Mouse (Mus musculus) myocyte (in vitro differentiated cells): ENCODE data around the gene Rce1.

Source experiments
- E2F4 ChIP-seq: IDR thresholded peaks from one replicate; pipeline ENCODE4 v1.6.1; 2011; ENCODE audit warnings: mild to moderate bottlenecking, control low read depth, moderate library complexity; ENCODE audit not compliant: insufficient read depth
- MYOD1 ChIP-seq, 3 experiments: IDR thresholded peaks; one replicate each; pipeline ENCODE4 v1.6.1; 2011; ENCODE audit warnings: control low read depth in 2 of 3, low read depth in 2 of 3, mild to moderate bottlenecking in 2 of 3, moderate library complexity in 1 of 3; ENCODE audit not compliant: insufficient read length in 2 of 3, control insufficient read depth in 1 of 3
- MYOG ChIP-seq, 3 experiments: IDR thresholded peaks; one replicate each; pipeline ENCODE4 v1.6.1; 2011; ENCODE audit warnings: control low read depth in 2 of 3, low read depth in 2 of 3, mild to moderate bottlenecking in 2 of 3; ENCODE audit not compliant: insufficient read length in 2 of 3, control insufficient read depth in 1 of 3, insufficient read depth in 1 of 3
- POLR2A ChIP-seq: IDR thresholded peaks from one replicate; pipeline ENCODE4 v1.6.1; 2011; ENCODE audit warnings: low read depth, mild to moderate bottlenecking, control low read depth, moderate library complexity; ENCODE audit not compliant: insufficient read length
- POLR2AphosphoS2 ChIP-seq: IDR thresholded peaks from one replicate; pipeline ENCODE4 v1.6.1; 2011; ENCODE audit warnings: low read depth, control low read depth; ENCODE audit not compliant: insufficient read length
- TCF12 ChIP-seq: IDR thresholded peaks from one replicate; pipeline ENCODE4 v1.6.1; 2011; ENCODE audit warnings: mild to moderate bottlenecking, control low read depth; ENCODE audit not compliant: poor library complexity, insufficient read depth, severe bottlenecking
- USF1 ChIP-seq: IDR thresholded peaks from one replicate; pipeline ENCODE4 v1.6.1; 2011; ENCODE audit warnings: low read depth, mild to moderate bottlenecking, control low read depth, moderate library complexity

- TF ChIP-seq POLR2A: peak; percentile 90
- no peak for TF ChIP-seq MYOD1 (IDR thresholded peaks at IDR 0.05; ENCODE audit: control insufficient read depth in 1 of 3, insufficient read length in 2 of 3, low read depth in 2 of 3)
- no peak for TF ChIP-seq USF1
- no peak for TF ChIP-seq E2F4
- peak; percentile 84 for TF ChIP-seq POLR2AphosphoS2
- no peak for TF ChIP-seq MYOG (IDR thresholded peaks at IDR 0.05; ENCODE audit: control insufficient read depth in 1 of 3, insufficient read depth in 1 of 3, insufficient read length in 2 of 3, low read depth in 2 of 3)
- TF ChIP-seq TCF12: no peak
Observed at GRCm38 (mm10) chr19:4625179-4625828, at the start of gene Rce1.
